Mouse (Mus musculus): ENCODE results near the gene Duox2. TPM values are rescaled to one million over a fixed set of nuclear protein-coding genes. Genes with fewer than 3 reads are reported as not detected.

Duox2 gene
- polyA plus RNA-seq, 1 experiment from 2014 or later, result not detected

DNA sequence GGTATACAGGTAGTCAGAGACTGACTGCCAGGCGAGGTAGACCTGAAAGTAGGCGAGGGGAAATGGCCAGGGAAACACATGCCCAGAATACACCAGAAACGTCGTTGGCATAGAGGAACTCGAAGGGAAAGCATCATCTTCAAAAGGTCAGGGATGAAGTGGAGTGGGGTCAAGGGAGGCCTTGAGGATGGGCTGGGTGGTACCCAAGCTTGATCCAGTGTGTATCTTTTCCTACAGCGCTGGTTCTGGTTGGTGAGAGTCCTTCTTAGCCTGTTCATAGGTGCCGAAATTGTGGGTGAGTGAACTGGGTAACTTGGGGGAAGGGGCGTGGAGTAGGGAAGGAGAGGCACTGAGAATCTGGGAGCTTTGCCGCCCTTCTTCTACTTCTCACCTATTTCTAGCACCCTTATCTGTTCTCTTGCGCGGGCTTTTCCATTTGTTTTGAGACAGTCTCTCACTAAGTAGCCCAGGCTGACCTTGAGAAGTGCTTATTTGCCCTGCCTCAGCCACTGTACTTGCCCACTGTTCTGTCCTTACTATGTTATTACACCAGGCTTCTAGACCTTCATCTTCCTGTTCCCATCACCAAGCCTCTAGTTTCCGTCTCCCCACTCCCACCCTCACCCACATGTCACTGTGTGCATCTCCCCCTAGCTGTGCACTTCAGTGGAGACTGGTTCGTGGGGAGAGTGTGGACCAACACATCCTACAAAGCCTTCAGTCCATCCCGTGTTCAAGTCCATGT is 1.8 kb upstream of the Duox2 start:
- Histone ChIP-seq H3K36me3 (replicated peaks) (no peaks in the 10 kb centered on the region), H3K4me3 (no peak overlapping the region), H3K4me1 (peaks cover 58% of the 10 kb centered on the region), H3K27me3 (ENCODE audit: poor library complexity, severe bottlenecking) (peaks cover 100% of the 10 kb centered on the region), H3K9me3 (no peaks in the 10 kb centered on the region), H3K27ac (no peak overlapping the region)
- DNase-seq (ENCODE audit: extremely low spot score, low spot score), result peak; percentile 23
- 6% methylated on average over 14 of the region's 14 CpGs for WGBS

DNA sequence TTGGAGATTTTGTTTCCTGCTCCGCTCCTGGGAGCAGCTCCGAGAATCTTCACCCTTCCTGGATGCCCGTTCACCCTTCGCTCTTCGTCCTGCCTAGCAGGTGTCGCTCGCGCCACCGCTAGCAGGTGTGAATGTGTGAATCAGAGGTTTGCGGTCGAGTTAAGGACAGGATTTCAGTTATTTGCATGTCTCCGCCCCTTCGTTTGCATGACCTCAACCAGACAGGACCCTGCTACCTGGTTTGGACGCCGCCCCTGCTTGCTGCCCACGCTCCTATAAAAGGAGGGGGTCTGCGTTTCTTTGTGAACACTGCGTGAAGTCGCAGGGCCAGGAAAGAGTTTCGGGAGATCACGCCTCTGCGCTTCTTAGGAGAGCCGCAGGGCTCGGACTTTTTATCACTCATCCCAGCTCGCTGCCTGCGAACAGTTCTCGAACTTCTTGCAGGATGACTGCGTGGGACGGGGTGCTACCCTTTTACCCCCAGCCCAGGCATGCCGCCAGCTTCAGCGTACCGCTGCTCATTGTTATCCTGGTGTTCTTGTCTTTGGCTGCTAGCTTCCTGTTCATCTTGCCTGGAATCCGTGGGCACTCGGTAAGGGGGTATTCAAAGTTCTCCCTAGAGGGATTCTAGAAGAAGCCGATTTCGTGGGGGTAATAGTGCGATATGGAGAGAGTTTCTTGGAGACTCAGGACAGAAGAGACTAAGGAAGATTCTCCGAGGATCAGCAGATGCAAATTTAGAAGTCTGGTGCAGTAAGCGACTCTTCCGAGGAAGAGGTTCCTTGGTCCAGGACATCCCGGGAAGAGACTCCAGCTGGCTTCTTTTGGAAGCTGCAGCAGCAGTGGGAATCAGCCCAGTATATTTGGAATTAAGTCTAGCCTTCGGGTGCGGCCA is 594 bp upstream of the Duox2 start, which contains the start of gene Duoxa2:
Gene Duoxa2, plus strand, starts transcription at position 305 of the 895 bp plus-strand sequence.
- Histone ChIP-seq H3K4me3 (peak within 1 kb of the TSS; percentile 42), H3K27me3 (ENCODE audit: poor library complexity, severe bottlenecking) (peaks cover 100% of the 10 kb centered on the region), H3K4me1 (peaks cover 58% of the 10 kb centered on the region), H3K9me3 (no peaks in the 10 kb centered on the region), H3K36me3 (replicated peaks) (no peaks in the 10 kb centered on the region), H3K27ac (no peak within 1 kb of the TSS)
- DNase-seq (ENCODE audit: extremely low spot score, low spot score), result peak; percentile 48
- 1% methylated on average over 43 of the region's 43 CpGs for WGBS

- WGBS, result under 1% methylated on average over 35 of the region's 35 CpGs
- Histone ChIP-seq H3K9me3 (no peaks in the 10 kb centered on the region), H3K36me3 (replicated peaks) (no peaks in the 10 kb centered on the region), H3K27ac (no peak overlapping the region), H3K27me3 (ENCODE audit: poor library complexity, severe bottlenecking) (peaks cover 99% of the 10 kb centered on the region), H3K4me1 (peaks cover 58% of the 10 kb centered on the region), H3K4me3 (peak overlapping the region; percentile 42)
- DNase-seq (ENCODE audit: extremely low spot score, low spot score), result peak; percentile 55
These were observed 766 bp downstream of the Duox2 start for GRCm38 (mm10) chr2:122297271-122298095.

DNA sequence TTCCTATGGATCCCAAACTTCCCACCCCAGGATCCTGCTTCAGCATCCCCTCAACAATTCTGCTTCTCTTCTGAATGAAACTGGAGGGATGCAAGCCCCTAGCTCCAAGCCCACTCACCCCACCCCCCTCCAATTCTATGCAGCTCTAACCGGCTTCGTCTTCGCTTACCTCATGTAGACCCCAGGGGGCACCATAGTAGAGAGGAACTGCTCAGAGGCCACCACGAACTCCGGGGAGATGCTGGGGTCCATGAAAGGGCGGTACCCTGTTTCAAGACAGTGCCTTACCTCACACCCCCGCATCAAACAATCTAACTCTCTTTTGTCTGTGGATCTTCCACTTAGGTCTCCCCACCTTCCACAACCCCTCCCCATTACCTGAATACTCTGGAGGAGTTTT is 3.3 kb downstream of the Duox2 start:
- Histone ChIP-seq H3K4me3 (no peak overlapping the region), H3K4me1 (peaks cover 38% of the 10 kb centered on the region), H3K27me3 (ENCODE audit: poor library complexity, severe bottlenecking) (peaks cover 92% of the 10 kb centered on the region), H3K9me3 (no peaks in the 10 kb centered on the region), H3K27ac (no peak overlapping the region), H3K36me3 (replicated peaks) (no peaks in the 10 kb centered on the region)
- WGBS, result 4% methylated on average over 7 of the region's 7 CpGs
- no peak for DNase-seq (ENCODE audit: extremely low spot score, low spot score)

DNA sequence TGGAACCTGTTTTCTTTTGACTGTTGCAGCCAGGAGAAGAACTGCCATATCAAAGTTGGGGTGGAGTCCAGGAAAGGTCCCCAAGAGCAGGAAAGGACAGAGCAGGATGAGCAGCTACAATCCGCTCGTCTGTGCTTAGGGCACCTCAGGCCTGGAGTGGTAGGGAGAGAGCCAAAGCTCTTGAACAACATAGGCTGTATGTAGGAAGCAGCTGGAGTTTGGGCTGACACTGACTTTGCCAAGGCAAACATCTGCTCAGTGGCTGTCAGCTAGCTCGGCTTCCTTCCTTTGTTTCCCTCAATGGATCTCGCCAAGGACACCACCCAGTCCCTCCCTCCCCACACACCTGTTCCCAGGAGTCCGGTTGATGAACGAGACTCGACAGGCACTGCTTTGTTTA is 12.1 kb downstream of the Duox2 start:
- H3K4me3 ChIP-seq, result no peak overlapping the region
- no peak overlapping the region for H3K27ac ChIP-seq
- DNase-seq (ENCODE audit: extremely low spot score, low spot score), result no peak
- 67% methylated on average over 7 of the region's 7 CpGs for WGBS
- no peaks in the 10 kb centered on the region for H3K4me1 ChIP-seq
- H3K9me3 ChIP-seq, result no peaks in the 10 kb centered on the region
- H3K27me3 ChIP-seq (ENCODE audit: poor library complexity, severe bottlenecking), result peaks cover 5% of the 10 kb centered on the region
- H3K36me3 ChIP-seq (replicated peaks), result no peaks in the 10 kb centered on the region

DNA sequence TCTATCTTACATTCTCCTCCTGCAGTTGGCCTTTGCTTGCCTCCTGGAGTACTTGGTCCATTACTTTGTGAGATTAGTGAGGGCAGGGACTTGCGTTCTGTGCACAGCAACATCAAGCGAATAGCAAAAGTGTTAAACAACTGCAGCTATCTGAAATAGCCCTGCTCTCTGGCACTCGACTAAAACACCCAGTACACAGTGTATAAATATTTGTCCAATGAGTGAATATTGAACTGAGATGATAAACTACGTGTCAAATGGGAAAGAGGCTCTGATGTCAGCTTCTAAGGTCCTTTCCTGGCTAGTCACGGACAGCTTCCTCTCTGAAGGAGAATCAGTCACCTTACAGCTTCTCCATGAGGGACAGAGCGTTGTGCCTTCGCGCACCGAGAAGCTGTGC is 14.2 kb downstream of the Duox2 start:
- Histone ChIP-seq H3K4me1 (no peaks in the 10 kb centered on the region), H3K9me3 (no peaks in the 10 kb centered on the region), H3K36me3 (replicated peaks) (no peaks in the 10 kb centered on the region), H3K4me3 (no peak overlapping the region), H3K27me3 (ENCODE audit: poor library complexity, severe bottlenecking) (no peaks in the 10 kb centered on the region), H3K27ac (no peak overlapping the region)
- WGBS, result 90% methylated on average over 9 of the region's 9 CpGs
- DNase-seq (ENCODE audit: extremely low spot score, low spot score), result no peak

DNA sequence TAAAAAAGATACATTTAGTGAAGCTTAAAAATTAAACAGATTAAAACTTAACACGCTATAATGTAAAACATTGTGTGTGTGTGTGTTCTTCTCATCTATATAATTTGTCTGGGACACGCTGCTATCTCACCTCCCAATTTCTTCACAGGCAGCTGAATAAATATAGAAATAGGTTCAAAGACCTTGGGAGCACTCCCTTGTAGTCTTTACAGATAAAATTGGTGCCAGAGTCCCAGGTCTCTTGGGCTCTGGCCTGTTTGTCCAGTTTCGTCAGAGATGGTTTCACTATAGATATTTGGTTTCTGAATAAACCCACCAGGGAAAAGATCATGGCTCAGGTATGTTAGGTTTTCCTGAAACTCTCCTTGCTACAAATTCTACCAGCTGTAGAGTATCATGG is 19.5 kb downstream of the Duox2 start:
- Histone ChIP-seq H3K9me3 (no peaks in the 10 kb centered on the region), H3K4me1 (peaks cover 12% of the 10 kb centered on the region), H3K27me3 (ENCODE audit: poor library complexity, severe bottlenecking) (no peaks in the 10 kb centered on the region), H3K27ac (no peak overlapping the region), H3K4me3 (no peak overlapping the region), H3K36me3 (replicated peaks) (no peaks in the 10 kb centered on the region)
- no peak for DNase-seq (ENCODE audit: extremely low spot score, low spot score)
- WGBS, result 89% methylated on average over 3 of the region's 3 CpGs

- Histone ChIP-seq H3K9me3 (no peaks in the 10 kb centered on the region), H3K36me3 (replicated peaks) (peaks cover 3% of the 10 kb centered on the region; the same call in 1 of the 2 replicates), H3K4me1 (peaks cover 39% of the 10 kb centered on the region), H3K27ac (0 out of 2 replicates have a peak overlapping the region, but pooled peaks have one; percentile 17), H3K27me3 (ENCODE audit: poor library complexity, severe bottlenecking) (no peaks in the 10 kb centered on the region), H3K4me3 (no peak overlapping the region)
- no peak for DNase-seq (ENCODE audit: extremely low spot score, low spot score)
- WGBS, result 91% methylated on average over 7 of the region's 7 CpGs
These were observed 31.6 kb downstream of the Duox2 start for GRCm38 (mm10) chr2:122266407-122267193.

- Histone ChIP-seq H3K4me1 (peaks cover 39% of the 10 kb centered on the region), H3K27ac (peak overlapping the region; percentile 72; the same call in 1 of the 2 replicates), H3K4me3 (no peak overlapping the region), H3K36me3 (replicated peaks) (peaks cover 17% of the 10 kb centered on the region), H3K27me3 (ENCODE audit: poor library complexity, severe bottlenecking) (no peaks in the 10 kb centered on the region), H3K9me3 (no peaks in the 10 kb centered on the region)
- peak; percentile 35 for DNase-seq (ENCODE audit: extremely low spot score, low spot score)
- 53% methylated on average over 3 of the region's 3 CpGs for WGBS
These were observed 33.6 kb downstream of the Duox2 start for GRCm38 (mm10) chr2:122264690-122265089.

- H3K4me1 ChIP-seq, result peaks cover 37% of the 10 kb centered on the region
- no peak for DNase-seq (ENCODE audit: extremely low spot score, low spot score)
- WGBS, result 88% methylated on average over 5 of the region's 5 CpGs
These were observed 37.5 kb downstream of the Duox2 start for GRCm38 (mm10) chr2:122260729-122261128.

GRCm38 (mm10) chr2:122255997-122256396 is 42.3 kb downstream of the Duox2 start:
- Histone ChIP-seq H3K4me1 (no peaks in the 10 kb centered on the region), H3K9me3 (no peaks in the 10 kb centered on the region), H3K27ac (no peak overlapping the region), H3K36me3 (replicated peaks) (peaks cover 14% of the 10 kb centered on the region), H3K4me3 (no peak overlapping the region), H3K27me3 (ENCODE audit: poor library complexity, severe bottlenecking) (no peaks in the 10 kb centered on the region)
- DNase-seq (ENCODE audit: extremely low spot score, low spot score), result no peak
- 98% methylated on average over 5 of the region's 5 CpGs for WGBS

More at GRCm38 (mm10) chr2:122260729-122261128, 37.5 kb downstream of the Duox2 start:
- Histone ChIP-seq H3K36me3 (replicated peaks) (peaks cover 22% of the 10 kb centered on the region), H3K9me3 (no peaks in the 10 kb centered on the region), H3K4me3 (no peak overlapping the region), H3K27me3 (ENCODE audit: poor library complexity, severe bottlenecking) (no peaks in the 10 kb centered on the region), H3K27ac (no peak overlapping the region)

- peaks cover 8% of the 10 kb centered on the region for H3K36me3 ChIP-seq (replicated peaks)
- H3K9me3 ChIP-seq, result no peaks in the 10 kb centered on the region
- H3K27ac ChIP-seq, result no peak overlapping the region
- peaks cover 5% of the 10 kb centered on the region for H3K4me1 ChIP-seq
- no peaks in the 10 kb centered on the region for H3K27me3 ChIP-seq (ENCODE audit: poor library complexity, severe bottlenecking)
- no peak for DNase-seq (ENCODE audit: extremely low spot score, low spot score)
- WGBS, result 91% methylated on average over 10 of the region's 10 CpGs
- H3K4me3 ChIP-seq, result no peak overlapping the region
These were observed 50.5 kb downstream of the Duox2 start for GRCm38 (mm10) chr2:122247786-122248185.

All from forebrain, embryonic 10.5 days (tissue).